Mouse (Mus musculus) limb, embryonic 11.5 days (tissue): ENCODE measurements around the gene Rgs6. TPM values are rescaled to one million over a fixed set of nuclear protein-coding genes. Genes with fewer than 3 reads are reported as not detected.

Source experiments
- ATAC-seq: fragments of 200-750 bp; cut with Nextera tagmentation; 2 replicates; pipeline ENCODE4 v1.8.0; 2017; ENCODE audit warnings: low read depth; ENCODE audit not compliant: insufficient number of reproducible peaks, low FRiP score, low TSS enrichment
- DNase-seq: peaks from one replicate; pipeline ENCODE4 v3.0.0-alpha.2; 2015; ENCODE audit warnings: low spot score
- H3K27ac ChIP-seq: fragments of 300-500 bp; sonication (generic); replicated peaks from 2 replicates; pipeline ENCODE4 v1.5.1; 2014; ENCODE audit warnings: low read depth, mild to moderate bottlenecking, low read length
- H3K27me3 ChIP-seq: fragments of 300-500 bp; sonication (generic); 2 replicates; pipeline ENCODE4 v1.6.1; 2014; ENCODE audit warnings: mild to moderate bottlenecking, low read length, mixed read lengths; ENCODE audit not compliant: control insufficient read depth, insufficient read depth
- H3K36me3 ChIP-seq: fragments of 300-500 bp; sonication (generic); 2 replicates; pipeline ENCODE4 v1.6.1; 2014; ENCODE audit warnings: mild to moderate bottlenecking, low read length, moderate library complexity, mixed read lengths; ENCODE audit not compliant: control insufficient read depth, insufficient read depth
- H3K4me1 ChIP-seq: fragments of 300-500 bp; sonication (generic); 2 replicates; pipeline ENCODE4 v1.6.1; 2014; ENCODE audit warnings: low read length, mixed read lengths; ENCODE audit not compliant: control insufficient read depth, insufficient read depth
- H3K4me2 ChIP-seq: fragments of 300-500 bp; sonication (generic); 2 replicates; pipeline ENCODE4 v1.6.1; 2014; ENCODE audit warnings: low read depth, mild to moderate bottlenecking, moderate library complexity; ENCODE audit not compliant: severe bottlenecking
- H3K4me3 ChIP-seq: fragments of 300-500 bp; sonication (generic); 2 replicates; pipeline ENCODE4 v1.5.1; 2014; ENCODE audit warnings: low read depth, low read length
- H3K9ac ChIP-seq: fragments of 300-500 bp; sonication (generic); 2 replicates; pipeline ENCODE4 v1.6.1; 2014; ENCODE audit warnings: mild to moderate bottlenecking, low read length
- H3K9me3 ChIP-seq: fragments of 300-500 bp; sonication (generic); 2 replicates; pipeline ENCODE4 v1.6.1; 2016; ENCODE audit warnings: low read length; ENCODE audit not compliant: control insufficient read depth
- WGBS: fragments of 180-500 bp; shearing (Covaris S2); extraction: QIAGEN DNeasy Blood & Tissue Kit; methylation state at CpG from one replicate; pipeline ENCODE4 v1.1.7; 2014; 5-methylcytosine and 5-hydroxymethylcytosine counted together
- polyA plus RNA-seq: library from polyadenylated mRNA; unstranded; fragments of >200 nt; fragmentation: Nextera tagmentation; extraction: Ambion mirVana; gene quantifications from 2 replicates; pipeline ENCODE4 v1.2.1, GENCODE M21; 2014

Gene Rgs6
- polyA plus RNA-seq, 1 experiment from 2014 or later = 0.25 TPM

GRCm38 (mm10) chr12:83127955-83128354 is 539.9 kb downstream of the Rgs6 start:
- Histone ChIP-seq H3K4me3 (no peak overlapping the region), H3K27ac (no peak overlapping the region), H3K36me3 (no peaks in the 10 kb centered on the region), H3K4me1 (no peaks in the 10 kb centered on the region), H3K27me3 (no peaks in the 10 kb centered on the region), H3K4me2 (no peak overlapping the region), H3K9me3 (no peaks in the 10 kb centered on the region), H3K9ac (no peak overlapping the region)
- ATAC-seq = no peak
- WGBS = 58% methylated on average over 6 of the region's 6 CpGs
- no peak for DNase-seq

GRCm38 (mm10) chr12:83128606-83129005 is 540.5 kb downstream of the Rgs6 start:
- no peak overlapping the region for H3K4me3 ChIP-seq
- no peaks in the 10 kb centered on the region for H3K4me1 ChIP-seq
- DNase-seq = no peak
- H3K36me3 ChIP-seq = no peaks in the 10 kb centered on the region
- H3K27ac ChIP-seq = no peak overlapping the region
- H3K9me3 ChIP-seq = no peaks in the 10 kb centered on the region
- no peak for ATAC-seq
- no peaks in the 10 kb centered on the region for H3K27me3 ChIP-seq
- no peak overlapping the region for H3K4me2 ChIP-seq
- no peak overlapping the region for H3K9ac ChIP-seq
- WGBS = 88% methylated on average over 3 of the region's 3 CpGs

DNA sequence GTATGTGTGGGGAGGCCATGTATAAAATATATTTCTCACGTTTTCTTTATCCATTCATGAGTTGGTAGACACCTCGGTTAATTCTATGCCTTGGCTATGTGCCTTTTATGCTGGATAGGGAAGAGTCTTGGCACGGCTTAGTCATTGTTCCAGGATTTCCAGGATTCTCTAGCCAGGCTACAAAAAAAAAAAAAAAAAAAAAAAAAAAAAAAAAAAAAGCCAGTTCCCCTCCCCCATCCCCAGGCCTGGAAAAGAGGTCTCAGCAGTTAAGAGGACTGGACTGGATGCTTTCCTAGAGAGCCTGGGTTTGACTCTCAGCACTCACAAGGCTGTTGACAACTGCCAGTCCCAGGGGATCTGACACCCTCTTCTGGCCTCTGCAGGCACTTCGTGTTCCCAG is 543.3 kb downstream of the Rgs6 start:
- no peak overlapping the region for H3K27ac ChIP-seq
- H3K4me1 ChIP-seq = no peaks in the 10 kb centered on the region
- H3K9me3 ChIP-seq = no peaks in the 10 kb centered on the region
- DNase-seq (no peak), ATAC-seq (no peak)
- H3K4me3 ChIP-seq = no peak overlapping the region
- H3K9ac ChIP-seq = no peak overlapping the region
- 75% methylated on average over 4 of the region's 4 CpGs for WGBS
- H3K36me3 ChIP-seq = no peaks in the 10 kb centered on the region
- no peaks in the 10 kb centered on the region for H3K27me3 ChIP-seq
- no peak overlapping the region for H3K4me2 ChIP-seq

- no peak overlapping the region for H3K4me2 ChIP-seq
- H3K9me3 ChIP-seq = no peaks in the 10 kb centered on the region
- no peak overlapping the region for H3K4me3 ChIP-seq
- no peak for DNase-seq
- 76% methylated on average over 6 of the region's 6 CpGs for WGBS
- H3K9ac ChIP-seq = no peak overlapping the region
- H3K36me3 ChIP-seq = no peaks in the 10 kb centered on the region
- no peaks in the 10 kb centered on the region for H3K4me1 ChIP-seq
- no peaks in the 10 kb centered on the region for H3K27me3 ChIP-seq
- no peak for ATAC-seq
- no peak overlapping the region for H3K27ac ChIP-seq
Observed at GRCm38 (mm10) chr12:83133827-83134226, 545.7 kb downstream of the Rgs6 start.

- 88% methylated on average over 5 of the region's 5 CpGs for WGBS
- Histone ChIP-seq H3K9me3 (no peaks in the 10 kb centered on the region), H3K4me3 (no peak overlapping the region), H3K4me1 (no peaks in the 10 kb centered on the region), H3K27ac (no peak overlapping the region), H3K27me3 (no peaks in the 10 kb centered on the region), H3K4me2 (no peak overlapping the region), H3K36me3 (no peaks in the 10 kb centered on the region), H3K9ac (no peak overlapping the region)
- ATAC-seq (no peak), DNase-seq (no peak)
Observed at GRCm38 (mm10) chr12:83136031-83136430, 547.9 kb downstream of the Rgs6 start.

- 92% methylated on average over 2 of the region's 2 CpGs for WGBS
- no peak for ATAC-seq
- H3K4me2 ChIP-seq = no peak overlapping the region
Observed at GRCm38 (mm10) chr12:83136460-83136859, 548.4 kb downstream of the Rgs6 start.

DNA sequence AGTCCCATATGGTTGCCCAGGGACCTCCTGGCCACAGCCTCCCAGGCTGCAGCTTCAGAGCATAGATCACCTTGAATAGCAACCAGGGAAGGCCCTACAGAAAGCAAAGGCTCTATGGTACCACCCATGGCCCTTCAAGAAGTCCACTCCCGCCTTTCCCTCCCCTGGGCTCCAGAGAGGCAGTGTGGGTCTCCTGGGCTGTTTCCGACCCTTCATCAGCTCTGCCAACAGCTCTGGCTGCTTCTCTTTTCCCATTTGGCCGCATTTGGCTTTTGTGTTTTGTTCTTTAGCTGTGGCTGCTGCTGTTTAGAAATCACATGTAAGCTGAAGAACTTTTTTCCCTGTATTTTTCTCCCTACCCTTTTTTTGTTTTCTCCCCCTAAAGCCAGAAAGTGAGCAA is 548.9 kb downstream of the Rgs6 start:
- Histone ChIP-seq H3K4me3 (no peak overlapping the region), H3K9ac (no peak overlapping the region), H3K27me3 (no peaks in the 10 kb centered on the region), H3K9me3 (no peaks in the 10 kb centered on the region), H3K27ac (no peak overlapping the region), H3K36me3 (no peaks in the 10 kb centered on the region), H3K4me2 (no peak overlapping the region), H3K4me1 (no peaks in the 10 kb centered on the region)
- WGBS = 72% methylated on average over 3 of the region's 3 CpGs
- ATAC-seq (no peak), DNase-seq (no peak)

More at GRCm38 (mm10) chr12:83136460-83136859, 548.4 kb downstream of the Rgs6 start:
- H3K9me3 ChIP-seq = no peaks in the 10 kb centered on the region
- no peak overlapping the region for H3K4me3 ChIP-seq
- no peaks in the 10 kb centered on the region for H3K36me3 ChIP-seq
- H3K4me1 ChIP-seq = no peaks in the 10 kb centered on the region
- no peak for DNase-seq
- no peaks in the 10 kb centered on the region for H3K27me3 ChIP-seq
- no peak overlapping the region for H3K27ac ChIP-seq
- H3K9ac ChIP-seq = no peak overlapping the region

- H3K27ac ChIP-seq = no peak overlapping the region
- H3K4me3 ChIP-seq = no peak overlapping the region
- no peak overlapping the region for H3K4me2 ChIP-seq
- DNase-seq = no peak
- no peaks in the 10 kb centered on the region for H3K4me1 ChIP-seq
- ATAC-seq = no peak
- H3K36me3 ChIP-seq = no peaks in the 10 kb centered on the region
- 61% methylated on average over 2 of the region's 2 CpGs for WGBS
- no peaks in the 10 kb centered on the region for H3K9me3 ChIP-seq
- no peak overlapping the region for H3K9ac ChIP-seq
- no peaks in the 10 kb centered on the region for H3K27me3 ChIP-seq
Observed at GRCm38 (mm10) chr12:83141164-83141563, 553.1 kb downstream of the Rgs6 start.

DNA sequence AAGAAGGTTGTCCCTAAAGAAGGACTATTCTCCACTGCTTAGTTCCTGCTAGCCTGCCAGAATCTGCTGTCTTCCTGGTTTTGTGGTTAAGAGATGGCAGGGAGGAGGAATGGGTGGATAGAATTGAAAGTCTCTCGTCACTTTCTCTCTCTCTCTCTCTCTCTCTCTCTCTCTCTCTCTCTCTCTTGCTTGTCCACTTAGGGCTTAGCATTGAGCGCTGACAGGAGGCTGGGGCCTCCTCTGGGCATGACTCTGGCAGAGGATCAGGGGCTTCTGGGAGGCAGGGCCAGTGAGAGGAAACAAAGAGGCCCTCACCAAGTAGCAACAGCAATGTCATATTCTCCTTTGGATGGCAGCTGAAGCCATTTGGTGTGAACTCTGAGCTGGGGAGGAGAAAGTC is 554.4 kb downstream of the Rgs6 start:
- Histone ChIP-seq H3K9ac (no peak overlapping the region), H3K9me3 (no peaks in the 10 kb centered on the region), H3K4me2 (no peak overlapping the region), H3K36me3 (no peaks in the 10 kb centered on the region), H3K27ac (no peak overlapping the region), H3K27me3 (no peaks in the 10 kb centered on the region), H3K4me3 (no peak overlapping the region), H3K4me1 (no peaks in the 10 kb centered on the region)
- 62% methylated on average over 2 of the region's 2 CpGs for WGBS
- no peak for DNase-seq
- no peak for ATAC-seq
